ENCODE assay signal across 9 mouse cellular contexts in genomic region chr12:69501346-69501730, GRCm38 (mm10).
DNase-seq lines count a peak whose midpoint lies in the region; ATAC-seq and TF ChIP-seq lines count a peak whose summit lies in the region.
"Had no signal": no experiment of that assay in that cellular context is flagged by ENCODE, and none has a peak within 500 bp of the region (broad histone marks: within the 10 kb centered on the region; RNA-seq: fewer than 3 reads in every experiment).

No protein-coding gene starts in this region.

- no peaks in the 10 kb centered on the region for H3K9me3 ChIP-seq in limb, embryonic 14.5 days (ENCODE audit: control insufficient read depth, low read length)
- H3K9me3 ChIP-seq in stomach, postnatal 0 days (ENCODE audit: control insufficient read depth, low read length), result no peaks in the 10 kb centered on the region

- DNase-seq in heart, adult 11 months, result peak; percentile 93
- DNase-seq in heart, postnatal 10 days, result no peak
- DNase-seq in testis, postnatal 14 days (ENCODE audit: low spot score), result no peak
- DNase-seq in limb, embryonic 14.5 days (ENCODE audit: low spot score), result no peak
- no peak for DNase-seq in stomach, postnatal 0 days (ENCODE audit: low spot score)
- no peak for DNase-seq in urinary bladder, adult 2 months (ENCODE audit: low spot score)
- no peak for DNase-seq in right cerebral cortex, adult 18-20 months

- peak overlapping the region; percentile 85; the same call in 1 of the 2 replicates for H3K27ac ChIP-seq in testis, adult 2 months (ENCODE audit: control insufficient read depth, insufficient read depth, low read depth, low read length)
- H3K27ac ChIP-seq in limb, embryonic 14.5 days (replicated peaks; ENCODE audit: low read depth, low read length), result peak overlapping the region; percentile 92
- peak overlapping the region; percentile 92 for H3K27ac ChIP-seq in stomach, postnatal 0 days (replicated peaks)

- H3K4me2 ChIP-seq in limb, embryonic 14.5 days (replicated peaks; ENCODE audit: low read depth, low read length, severe bottlenecking), result peak overlapping the region; percentile 38
- no peak overlapping the region for H3K4me2 ChIP-seq in stomach, postnatal 0 days (replicated peaks; ENCODE audit: low read depth)

- no peak for TF ChIP-seq CTCF in testis, adult 2 months (IDR thresholded peaks at IDR 0.05; ENCODE audit: control insufficient read depth, insufficient read depth, insufficient replicate concordance, low read depth, low read length)
- TF ChIP-seq CTCF in stomach, postnatal 0 days (IDR thresholded peaks at IDR 0.05; ENCODE audit: low read depth), result no peak

- no peak for ATAC-seq in limb, embryonic 14.5 days (ENCODE audit: low FRiP score, low read depth)
- ATAC-seq in stomach, postnatal 0 days (ENCODE audit: low FRiP score, low TSS enrichment), result no peak

- H3K9ac ChIP-seq in limb, embryonic 14.5 days (ENCODE audit: low read depth, low read length, severe bottlenecking), result 0 out of 2 replicates have a peak overlapping the region, but pooled peaks have one; percentile 49
- H3K9ac ChIP-seq in stomach, postnatal 0 days (ENCODE audit: low read length), result no peak overlapping the region

- H3K36me3 ChIP-seq in testis, adult 2 months (ENCODE audit: control insufficient read depth, insufficient read depth, low read length), result no peaks in the 10 kb centered on the region
- H3K36me3 ChIP-seq in limb, embryonic 14.5 days (ENCODE audit: control insufficient read depth, insufficient read depth, low read length), result no peaks in the 10 kb centered on the region
- no peaks in the 10 kb centered on the region for H3K36me3 ChIP-seq in stomach, postnatal 0 days (ENCODE audit: control insufficient read depth, insufficient read depth, low read length)

- no peak for TF ChIP-seq EP300 in stomach, postnatal 0 days (optimal IDR thresholded peaks at IDR 0.05)

- H3K4me3 ChIP-seq in testis, adult 2 months (ENCODE audit: control insufficient read depth, low read depth, low read length), result no peak overlapping the region
- no peak overlapping the region for H3K4me3 ChIP-seq in limb, embryonic 14.5 days (replicated peaks; ENCODE audit: low read length)
- H3K4me3 ChIP-seq in stomach, postnatal 0 days (ENCODE audit: low read depth, low read length), result no peak overlapping the region
- H3K4me3 ChIP-seq: erythroblast, embryonic 14.5 days had no signal

- WGBS in limb, embryonic 14.5 days, result 26% methylated on average over 2 of the region's 2 CpGs
- 32% methylated on average over 2 of the region's 2 CpGs for WGBS in stomach, postnatal 0 days

- TF ChIP-seq POLR2A in testis, adult 2 months (IDR thresholded peaks at IDR 0.05; ENCODE audit: control insufficient read depth, low read depth, low read length), result no peak
- TF ChIP-seq POLR2A in limb, embryonic 14.5 days (IDR thresholded peaks at IDR 0.05; ENCODE audit: borderline replicate concordance, extremely low read depth, insufficient read depth, insufficient read length), result no peak

- no peaks in the 10 kb centered on the region for H3K27me3 ChIP-seq in testis, adult 2 months (ENCODE audit: control insufficient read depth, insufficient read depth, low read length)
- no peaks in the 10 kb centered on the region for H3K27me3 ChIP-seq in limb, embryonic 14.5 days (ENCODE audit: control insufficient read depth, insufficient read depth, low read length)
- H3K27me3 ChIP-seq in stomach, postnatal 0 days (ENCODE audit: control insufficient read depth, insufficient read depth, low read length), result no peaks in the 10 kb centered on the region

- intact Hi-C loops in heart, postnatal 10 days (cut with DNase I), result no loop called here

- no peaks in the 10 kb centered on the region for H3K4me1 ChIP-seq in testis, adult 2 months (ENCODE audit: control insufficient read depth, insufficient read depth, low read length)
- H3K4me1 ChIP-seq in limb, embryonic 14.5 days (ENCODE audit: control insufficient read depth, insufficient read depth, low read length), result peaks cover 35% of the 10 kb centered on the region
- H3K4me1 ChIP-seq in stomach, postnatal 0 days (replicated peaks; ENCODE audit: control insufficient read depth, insufficient read depth), result 0 out of 2 replicates have a peak, but pooled peaks cover 6% of the 10 kb centered on the region
